Mouse (Mus musculus): ENCODE results near the gene Flot1.

- TF ChIP-seq POLR2A (IDR thresholded peaks at IDR 0.05; ENCODE audit: borderline replicate concordance, insufficient read depth, low read length) (no peak), CTCF (IDR thresholded peaks at IDR 0.05; ENCODE audit: borderline replicate concordance, insufficient read depth, low read depth, low read length) (no peak)
Observed at GRCm38 (mm10) chr17:35814678-35815077, 8.4 kb upstream of the Flot1 start.
